Mouse (Mus musculus) thymus, adult 2 months (tissue): ENCODE measurements around the gene Rnf121.

ENCODE experiments used
- CTCF ChIP-seq: fragments of 200-500 bp; IDR thresholded peaks from 2 replicates; pipeline ENCODE4 v1.5.1; 2012; ENCODE audit warnings: mild to moderate bottlenecking, control low read depth, low read length, moderate library complexity, borderline replicate concordance; ENCODE audit not compliant: control insufficient read depth, poor library complexity, insufficient read depth; ENCODE audit errors: extremely low read depth
- POLR2A ChIP-seq: fragments of 200-500 bp; IDR thresholded peaks from 2 replicates; pipeline ENCODE4 v1.6.1; 2012; ENCODE audit warnings: mild to moderate bottlenecking, low read length, control low read depth, moderate library complexity; ENCODE audit not compliant: control insufficient read depth, poor library complexity, insufficient read depth; ENCODE audit errors: extremely low read depth

DNA sequence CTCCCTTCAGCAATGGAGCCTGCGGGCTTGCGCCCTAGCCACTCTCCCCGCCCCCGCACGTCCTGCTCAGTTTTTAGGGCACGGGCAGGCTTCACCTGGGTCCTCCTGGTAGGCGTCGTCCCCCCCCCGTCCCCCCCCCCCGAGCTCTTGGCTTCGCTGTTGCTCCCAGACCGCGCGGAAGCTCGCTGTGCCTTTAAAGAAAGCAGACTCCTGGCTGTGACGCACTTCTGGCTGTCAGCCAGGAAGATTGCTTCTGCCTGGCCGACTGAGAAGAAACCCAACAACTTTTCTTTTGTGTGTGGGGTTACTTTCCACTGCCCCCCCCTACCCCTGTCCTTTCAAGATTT lies 94.9 kb downstream of the Rnf121 start:
- no peak for TF ChIP-seq CTCF
- no peak for TF ChIP-seq POLR2A
